ENCODE assay signal across 8 mouse cellular contexts in genomic region chr10:14056584-14057451, GRCm38 (mm10).
DNase-seq lines count a peak whose midpoint lies in the region; ATAC-seq and TF ChIP-seq lines count a peak whose summit lies in the region.

No protein-coding gene starts in this region.

- peaks cover 26% of the 10 kb centered on the region for H3K4me1 ChIP-seq in thymus, adult 2 months (replicated peaks; ENCODE audit: control insufficient read depth, insufficient read depth, low read length)
- H3K4me1 ChIP-seq in hindbrain, embryonic 16.5 days (ENCODE audit: control insufficient read depth, insufficient read depth, low read depth, low read length), result peaks cover 23% of the 10 kb centered on the region

- H3K27ac ChIP-seq in thymus, adult 2 months (ENCODE audit: control insufficient read depth, insufficient read depth, low read length), result peak overlapping the region; percentile 25; the same call in 1 of the 2 replicates
- peak overlapping the region; percentile 19; the same call in 1 of the 2 replicates for H3K27ac ChIP-seq in hindbrain, embryonic 16.5 days (ENCODE audit: low read depth, low read length)

- 79% methylated on average over 8 of the region's 8 CpGs for WGBS in thymus, adult 2 months
- 24% methylated on average over 8 of the region's 8 CpGs for WGBS in hindbrain, embryonic 16.5 days

- H3K36me3 ChIP-seq in thymus, adult 2 months (ENCODE audit: control insufficient read depth, insufficient read depth, low read length), result no peaks in the 10 kb centered on the region
- no peaks in the 10 kb centered on the region for H3K36me3 ChIP-seq in hindbrain, embryonic 16.5 days (ENCODE audit: control insufficient read depth, insufficient read depth, low read length)

- peak; percentile 89 for ATAC-seq in hindbrain, embryonic 16.5 days

- no peak for DNase-seq in thymus, adult 2 months
- DNase-seq in thymus, adult 18-20 months, result no peak
- DNase-seq in cerebellum, adult 9-11 months, result peak; percentile 88
- peak; percentile 79 for DNase-seq in gastrocnemius, postnatal 14 days
- peak; percentile 72 for DNase-seq in lung, postnatal 10 days
- peak; percentile 34 for DNase-seq in retina, embryonic 14.5 days (ENCODE audit: low spot score)
- no peak for DNase-seq in thymus, postnatal 10 days (ENCODE audit: low spot score in 2 of 2)

- H3K27me3 ChIP-seq in thymus, adult 2 months (ENCODE audit: control insufficient read depth, insufficient read depth, low read length), result no peaks in the 10 kb centered on the region
- H3K27me3 ChIP-seq in hindbrain, embryonic 16.5 days (replicated peaks; ENCODE audit: control insufficient read depth, insufficient read depth, low read length), result no peaks in the 10 kb centered on the region

- no peak overlapping the region for H3K9ac ChIP-seq in hindbrain, embryonic 16.5 days (ENCODE audit: low read depth, low read length)

- no peaks in the 10 kb centered on the region for H3K9me3 ChIP-seq in hindbrain, embryonic 16.5 days (ENCODE audit: control insufficient read depth, low read length)

- H3K4me3 ChIP-seq in thymus, adult 2 months (ENCODE audit: control insufficient read depth, insufficient read depth, low read length), result no peak overlapping the region
- H3K4me3 ChIP-seq in hindbrain, embryonic 16.5 days (ENCODE audit: low read length), result no peak overlapping the region

- no peak for TF ChIP-seq POLR2A in thymus, adult 2 months (IDR thresholded peaks at IDR 0.05; ENCODE audit: control insufficient read depth, extremely low read depth, insufficient read depth, low read length, poor library complexity)

- H3K4me2 ChIP-seq in hindbrain, embryonic 16.5 days (ENCODE audit: low read length), result no peak overlapping the region

- intact Hi-C loops in gastrocnemius, postnatal 14 days (cut with DNase I; ENCODE audit: low total_unique reads), result no loop called here

- no peak for TF ChIP-seq CTCF in thymus, adult 2 months (IDR thresholded peaks at IDR 0.05; ENCODE audit: borderline replicate concordance, control insufficient read depth, extremely low read depth, insufficient read depth, low read length, poor library complexity)

Comparison
In these comparisons a context has a peak if more than half of its experiments do, and no peak if none do; other contexts are left out.
1. DNase-seq: peak in cerebellum, adult 9-11 months (single experiment), gastrocnemius, postnatal 14 days (single experiment), lung, postnatal 10 days (single experiment) and retina, embryonic 14.5 days (single experiment); none in thymus, adult 2 months (single experiment), thymus, adult 18-20 months (0 of 2) and thymus, postnatal 10 days (0 of 2).